Mouse (Mus musculus) erythroblast, adult 5-6 weeks (primary cell): Measurements from ENCODE around the gene Manbal. TPM values are rescaled to one million over a fixed set of nuclear protein-coding genes. Genes with fewer than 3 reads are reported as not detected.

Experiments used
- ATAC-seq: replicated peaks from 2 replicates; pipeline ENCODE4 v1.8.0; 2016; ENCODE audit warnings: moderate number of reproducible peaks, mild to moderate bottlenecking, moderate TSS enrichment, inconsistent platforms; ENCODE audit not compliant: poor library complexity, low FRiP score, severe bottlenecking
- total RNA-seq, 2 experiments: library from RNA; stranded (forward) in 1 of 2; stranded (reverse) in 1 of 2; fragments of 150-400 nt in 1 of 2; fragments of 200-764, 138-1000 nt in 1 of 2; gene quantifications; 2 replicates each; pipeline versions ENCODE4 v1.2.3 to v1.2.4; 2015 to 2017; ENCODE audit warnings: low replicate concordance in 2 of 2

Gene Manbal
- total RNA-seq, 2 experiments from 2014 or later = 3.2 to 11.0 TPM

GRCm38 (mm10) chr2:157429735-157430134, 62.3 kb downstream of the Manbal start:
- no peak for ATAC-seq

DNA sequence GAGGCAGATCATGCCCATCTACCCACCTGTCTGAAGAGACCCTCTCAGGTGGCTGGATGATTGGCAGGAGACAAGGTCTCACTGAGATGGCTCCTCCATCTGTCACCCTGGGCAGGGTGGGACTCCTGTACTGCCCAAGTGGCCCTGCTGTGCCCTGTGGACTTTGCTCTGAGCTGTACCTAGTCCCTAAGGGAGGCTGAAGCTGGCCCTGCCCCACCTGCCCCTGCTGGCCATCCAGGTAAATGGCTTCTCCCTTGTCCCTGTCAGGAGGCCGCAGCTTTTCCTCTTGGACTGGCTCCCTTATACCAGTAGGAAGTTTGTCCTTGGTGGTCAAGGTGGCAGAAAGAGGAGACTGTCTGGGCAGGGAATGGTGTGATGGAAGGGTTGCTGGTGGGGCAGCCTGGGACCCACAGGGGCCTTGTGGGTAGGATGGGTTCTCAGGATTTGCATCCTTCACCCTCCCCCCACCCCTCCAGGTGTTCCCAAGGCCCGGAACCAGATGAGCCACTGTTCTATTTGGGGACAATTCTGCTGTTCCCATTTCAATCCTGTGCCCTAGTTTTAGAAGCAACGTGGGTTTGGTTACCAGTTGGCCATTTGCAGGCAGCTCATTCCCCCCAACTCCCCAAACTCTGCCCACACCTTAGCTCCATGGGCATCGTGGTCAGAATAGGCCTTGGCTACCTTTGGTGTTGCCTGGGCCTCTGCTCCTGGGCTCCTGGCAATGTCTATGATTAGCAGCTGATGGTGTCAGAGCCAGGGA, 63.5 kb downstream of the Manbal start:
- ATAC-seq = no peak

- no peak for ATAC-seq
Observed at GRCm38 (mm10) chr2:157431912-157432311, 64.5 kb downstream of the Manbal start.

DNA sequence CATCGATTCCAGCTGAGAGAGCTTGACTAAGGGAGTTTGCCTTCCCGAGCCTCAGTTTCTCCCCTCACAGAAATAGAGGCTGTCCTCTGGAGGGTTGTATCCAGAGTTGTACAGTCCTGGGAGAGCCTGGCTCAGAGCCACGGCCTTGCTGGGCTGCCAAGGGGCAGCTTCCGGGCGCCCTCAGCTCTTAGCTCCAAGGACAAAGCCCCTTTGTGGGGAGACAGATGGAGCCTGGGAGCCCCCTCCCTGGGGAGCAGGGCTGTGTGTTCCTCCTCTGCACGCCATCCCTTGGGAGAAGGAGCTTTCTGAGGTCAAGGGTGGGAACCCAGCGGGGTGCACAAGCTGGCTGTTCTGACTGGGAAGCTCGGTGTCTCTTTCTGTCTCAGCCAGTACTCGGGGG, 65.1 kb downstream of the Manbal start:
- ATAC-seq = no peak

DNA sequence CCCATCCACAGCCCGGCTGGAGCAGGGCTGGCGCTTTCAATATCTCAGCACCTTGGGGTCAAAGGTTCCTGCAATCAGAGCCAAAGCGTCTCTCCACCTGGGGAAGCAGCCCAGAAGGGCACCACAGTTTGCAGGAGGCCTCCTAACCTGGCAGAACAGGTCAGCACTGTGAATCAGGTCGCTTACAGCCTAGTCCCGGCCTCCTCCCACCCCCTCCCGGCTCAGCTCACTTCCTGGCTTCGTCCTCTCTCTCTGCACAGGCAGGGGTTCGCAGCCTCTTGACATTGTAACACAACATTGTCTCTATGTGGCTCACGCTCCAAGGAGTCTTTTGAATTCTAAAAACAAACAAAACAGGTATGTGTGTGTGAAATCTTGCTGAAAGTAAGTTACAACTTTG, 66.6 kb downstream of the Manbal start:
- ATAC-seq = no peak

DNA sequence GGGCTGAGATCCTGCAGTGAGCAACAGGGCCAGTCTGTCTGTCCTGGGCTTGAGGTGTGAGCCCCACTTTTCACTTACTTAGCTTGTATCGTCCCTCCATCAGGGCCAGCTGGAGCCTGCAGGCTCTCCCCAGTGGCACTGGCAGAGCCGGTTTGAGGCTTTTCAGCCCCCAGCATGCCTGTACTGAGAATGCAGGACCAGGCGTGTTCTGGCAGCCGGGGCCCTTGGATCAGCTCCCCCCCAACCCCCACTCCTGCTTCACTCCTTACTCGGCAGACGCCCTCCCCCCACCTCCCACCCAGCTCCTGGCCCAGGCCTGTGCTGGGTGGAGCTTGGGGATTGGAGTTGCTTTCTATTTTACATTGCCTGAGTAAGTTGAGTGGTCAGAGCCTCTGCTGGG, 67.1 kb downstream of the Manbal start:
- ATAC-seq = no peak

GRCm38 (mm10) chr2:157436496-157436895, 69.1 kb downstream of the Manbal start:
- ATAC-seq = no peak

- ATAC-seq = no peak
Observed at GRCm38 (mm10) chr2:157437123-157437522, 69.7 kb downstream of the Manbal start.

- ATAC-seq = no peak
Observed at GRCm38 (mm10) chr2:157441363-157441762, 74.0 kb downstream of the Manbal start.

Other genes with a start within 250 kb of the Manbal start
- 69.9 and 105 TPM in 2 replicates for gene Samhd1, start 232.3 kb upstream of the Manbal start, total RNA-seq (2015; ENCODE audit: low replicate concordance)
- 81.6 and 89.4 TPM in 2 replicates for gene Samhd1, start 232.3 kb upstream of the Manbal start, total RNA-seq (2017; ENCODE audit: low replicate concordance)
- 31.5 and 34.9 TPM in 2 replicates for gene Rbl1, start 163.1 kb upstream of the Manbal start, total RNA-seq (2015; ENCODE audit: low replicate concordance)
- 40.8 and 48.4 TPM in 2 replicates for gene Rbl1, start 163.1 kb upstream of the Manbal start, total RNA-seq (2017; ENCODE audit: low replicate concordance)
- 55.4 and 67.8 TPM in 2 replicates for gene Rpn2, start 88.6 kb upstream of the Manbal start, total RNA-seq (2015; ENCODE audit: low replicate concordance)
- 51.6 and 53.3 TPM in 2 replicates for gene Rpn2, start 88.6 kb upstream of the Manbal start, total RNA-seq (2017; ENCODE audit: low replicate concordance)
- not detected in 2 replicates for gene Mroh8, start 88.0 kb upstream of the Manbal start, total RNA-seq (2015; ENCODE audit: low replicate concordance)
- gene Mroh8, start 88.0 kb upstream of the Manbal start, total RNA-seq (2017; ENCODE audit: low replicate concordance) = not detected in 2 replicates
- gene Ghrh, start 20.1 kb upstream of the Manbal start, total RNA-seq (2015; ENCODE audit: low replicate concordance) = not detected in 2 replicates
- gene Ghrh, start 20.1 kb upstream of the Manbal start, total RNA-seq (2017; ENCODE audit: low replicate concordance) = not detected in 2 replicates
- not detected in 2 replicates for gene Src, start 50.9 kb downstream of the Manbal start, total RNA-seq (2015; ENCODE audit: low replicate concordance)
- 0.09 and 2.1 TPM in 2 replicates for gene Src, start 50.9 kb downstream of the Manbal start, total RNA-seq (2017; ENCODE audit: low replicate concordance)
- not detected in 2 replicates for gene Nnat, start 192.5 kb downstream of the Manbal start, total RNA-seq (2015; ENCODE audit: low replicate concordance)
- gene Nnat, start 192.5 kb downstream of the Manbal start, total RNA-seq (2017; ENCODE audit: low replicate concordance) = not detected in 2 replicates
- gene Blcap, start 203.7 kb downstream of the Manbal start, total RNA-seq (2015; ENCODE audit: low replicate concordance) = 6.9 and 11.5 TPM in 2 replicates
- 3.0 and 3.5 TPM in 2 replicates for gene Blcap, start 203.7 kb downstream of the Manbal start, total RNA-seq (2017; ENCODE audit: low replicate concordance)